Mouse (Mus musculus): Measurements from ENCODE around the gene Dlgap4.

Dlgap4 gene

GRCm38 (mm10) chr2:156718793-156719192 lies 105.3 kb downstream of the Dlgap4 start:
- DNase-seq = no peak

- DNase-seq = no peak
Measured at GRCm38 (mm10) chr2:156719549-156720312, 106.2 kb downstream of the Dlgap4 start.

- no peak for DNase-seq
Measured at GRCm38 (mm10) chr2:156720313-156720674, 106.8 kb downstream of the Dlgap4 start.

- DNase-seq = peak; percentile 90
Measured at GRCm38 (mm10) chr2:156720675-156721553, 107.4 kb downstream of the Dlgap4 start.

GRCm38 (mm10) chr2:156721554-156722070 lies 108.1 kb downstream of the Dlgap4 start:
- peak; percentile 15 for DNase-seq

- peak; percentile 25 for DNase-seq
Measured at GRCm38 (mm10) chr2:156722071-156722575, 108.6 kb downstream of the Dlgap4 start.

- no peak for DNase-seq
Measured at GRCm38 (mm10) chr2:156722752-156723151, 109.2 kb downstream of the Dlgap4 start.

GRCm38 (mm10) chr2:156723899-156724523 lies 110.5 kb downstream of the Dlgap4 start:
- DNase-seq = no peak

- no peak for DNase-seq
Measured at GRCm38 (mm10) chr2:156724871-156725270, 111.4 kb downstream of the Dlgap4 start.

GRCm38 (mm10) chr2:156726344-156726743 lies 112.8 kb downstream of the Dlgap4 start:
- no peak for DNase-seq

GRCm38 (mm10) chr2:156726878-156727277 lies 113.4 kb downstream of the Dlgap4 start:
- no peak for DNase-seq

- no peak for DNase-seq
Measured at GRCm38 (mm10) chr2:156729537-156730469, 116.3 kb downstream of the Dlgap4 start.

- peak; percentile 65 for DNase-seq
Measured at GRCm38 (mm10) chr2:156730501-156730921, 117.0 kb downstream of the Dlgap4 start.

- no peak for DNase-seq
Measured at GRCm38 (mm10) chr2:156731592-156731991, 118.1 kb downstream of the Dlgap4 start.

- no peak for DNase-seq
Measured at GRCm38 (mm10) chr2:156732109-156732508, 118.6 kb downstream of the Dlgap4 start.

- DNase-seq = no peak
Measured at GRCm38 (mm10) chr2:156735761-156736335, 122.3 kb downstream of the Dlgap4 start.

- no peak for DNase-seq
Measured at GRCm38 (mm10) chr2:156736846-156737245, 123.3 kb downstream of the Dlgap4 start.

GRCm38 (mm10) chr2:156737976-156738375 lies 124.5 kb downstream of the Dlgap4 start:
- DNase-seq = no peak

GRCm38 (mm10) chr2:156741265-156741664 lies 127.8 kb downstream of the Dlgap4 start:
- DNase-seq = no peak

- DNase-seq = no peak
Measured at GRCm38 (mm10) chr2:156741998-156742397, 128.5 kb downstream of the Dlgap4 start.

- DNase-seq = no peak
Measured at GRCm38 (mm10) chr2:156743248-156743647, 129.7 kb downstream of the Dlgap4 start.

All from thymus, postnatal 14 days (tissue).